Mouse (Mus musculus): Measurements from ENCODE around the gene Sap30bp. TPM values are rescaled to one million over a fixed set of nuclear protein-coding genes. Genes with fewer than 3 reads are reported as not detected.

The Sap30bp gene
- polyA plus RNA-seq (2015; fragmentation: Nextera tagmentation; extraction: Ambion mirVana) = 49.9 and 55.3 TPM in 2 replicates

- peak; percentile 99 for ATAC-seq (ENCODE audit: low FRiP score)
- Histone ChIP-seq H3K9ac (peak within 1 kb of the TSS; percentile 91), H3K4me3 (peak within 1 kb of the TSS; percentile 97), H3K27me3 (no peaks in the 10 kb centered on the region), H3K4me1 (replicated peaks) (peaks cover 35% of the 10 kb centered on the region), H3K27ac (peak within 1 kb of the TSS; percentile 49), H3K9me3 (no peaks in the 10 kb centered on the region), H3K36me3 (peaks cover 35% of the 10 kb centered on the region), H3K4me2 (peak within 1 kb of the TSS; percentile 93)
- WGBS = under 1% methylated on average over 28 of the region's 28 CpGs
Observed at GRCm38 (mm10) chr11:115933108-115933746, at the start of gene Sap30bp, which contains the start of gene Recql5. Sap30bp (plus strand) TSS chr11:115933282. Recql5 (minus strand) TSS chr11:115933477.

- Histone ChIP-seq H3K4me3 (no peak overlapping the region), H3K27me3 (peaks cover 31% of the 10 kb centered on the region), H3K9me3 (no peaks in the 10 kb centered on the region), H3K4me1 (replicated peaks) (no peaks in the 10 kb centered on the region), H3K9ac (no peak overlapping the region), H3K36me3 (no peaks in the 10 kb centered on the region), H3K27ac (no peak overlapping the region), H3K4me2 (no peak overlapping the region)
- WGBS = 93% methylated on average over 3 of the region's 3 CpGs
- no peak for ATAC-seq (ENCODE audit: low FRiP score)
Observed at GRCm38 (mm10) chr11:115884361-115884760, 48.7 kb upstream of the Sap30bp start.

- Histone ChIP-seq H3K4me1 (replicated peaks) (no peaks in the 10 kb centered on the region), H3K4me2 (no peak overlapping the region), H3K27ac (no peak overlapping the region), H3K36me3 (no peaks in the 10 kb centered on the region), H3K4me3 (no peak overlapping the region), H3K9ac (no peak overlapping the region), H3K9me3 (no peaks in the 10 kb centered on the region), H3K27me3 (peaks cover 29% of the 10 kb centered on the region)
- WGBS = 76% methylated on average over 11 of the region's 11 CpGs
- ATAC-seq (ENCODE audit: low FRiP score) = no peak
Observed at GRCm38 (mm10) chr11:115885281-115885680, 47.8 kb upstream of the Sap30bp start.

- WGBS = 86% methylated on average over 8 of the region's 11 CpGs
- no peak for ATAC-seq (ENCODE audit: low FRiP score)
- Histone ChIP-seq H3K4me3 (no peak overlapping the region), H3K36me3 (no peaks in the 10 kb centered on the region), H3K9me3 (no peaks in the 10 kb centered on the region), H3K27ac (no peak overlapping the region), H3K4me2 (no peak overlapping the region), H3K27me3 (peaks cover 29% of the 10 kb centered on the region), H3K4me1 (replicated peaks) (no peaks in the 10 kb centered on the region), H3K9ac (no peak overlapping the region)
Observed at GRCm38 (mm10) chr11:115886446-115886845, 46.6 kb upstream of the Sap30bp start.

- Histone ChIP-seq H3K4me3 (no peak overlapping the region), H3K9ac (0 out of 2 replicates have a peak overlapping the region, but pooled peaks have one; percentile 4), H3K27me3 (peaks cover 16% of the 10 kb centered on the region), H3K27ac (no peak overlapping the region), H3K36me3 (peaks cover 11% of the 10 kb centered on the region), H3K9me3 (no peaks in the 10 kb centered on the region), H3K4me1 (replicated peaks) (no peaks in the 10 kb centered on the region), H3K4me2 (no peak overlapping the region)
- ATAC-seq (ENCODE audit: low FRiP score) = no peak
- 87% methylated on average over 5 of the region's 5 CpGs for WGBS
Observed at GRCm38 (mm10) chr11:115888020-115888419, 45.1 kb upstream of the Sap30bp start.

- WGBS = 88% methylated on average over 6 of the region's 6 CpGs
Observed at GRCm38 (mm10) chr11:115889159-115889558, 43.9 kb upstream of the Sap30bp start.

GRCm38 (mm10) chr11:115892213-115892612 lies 40.9 kb upstream of the Sap30bp start:
- Histone ChIP-seq H3K4me3 (no peak overlapping the region), H3K27ac (no peak overlapping the region; the same call in 1 of the 2 replicates), H3K36me3 (peaks cover 53% of the 10 kb centered on the region), H3K4me2 (no peak overlapping the region), H3K9ac (no peak overlapping the region), H3K27me3 (no peaks in the 10 kb centered on the region), H3K9me3 (no peaks in the 10 kb centered on the region), H3K4me1 (replicated peaks) (no peaks in the 10 kb centered on the region)
- no peak for ATAC-seq (ENCODE audit: low FRiP score)
- 62% methylated on average over 6 of the region's 6 CpGs for WGBS

More at GRCm38 (mm10) chr11:115889159-115889558, 43.9 kb upstream of the Sap30bp start:
- H3K4me1 ChIP-seq (replicated peaks) = no peaks in the 10 kb centered on the region
- H3K9ac ChIP-seq = no peak overlapping the region
- H3K9me3 ChIP-seq = no peaks in the 10 kb centered on the region
- H3K36me3 ChIP-seq = peaks cover 23% of the 10 kb centered on the region
- H3K27ac ChIP-seq = no peak overlapping the region
- peaks cover 5% of the 10 kb centered on the region for H3K27me3 ChIP-seq
- no peak overlapping the region for H3K4me2 ChIP-seq
- ATAC-seq (ENCODE audit: low FRiP score) = no peak
- no peak overlapping the region for H3K4me3 ChIP-seq

GRCm38 (mm10) chr11:115893071-115893470 lies 40.0 kb upstream of the Sap30bp start:
- no peak overlapping the region for H3K4me3 ChIP-seq
- H3K36me3 ChIP-seq = peaks cover 59% of the 10 kb centered on the region
- no peaks in the 10 kb centered on the region for H3K27me3 ChIP-seq
- H3K9ac ChIP-seq = peak overlapping the region; percentile 5; the same call in 1 of the 2 replicates
- H3K27ac ChIP-seq = no peak overlapping the region
- no peaks in the 10 kb centered on the region for H3K9me3 ChIP-seq
- no peak overlapping the region for H3K4me2 ChIP-seq
- H3K4me1 ChIP-seq (replicated peaks) = no peaks in the 10 kb centered on the region
- 86% methylated on average over 9 of the region's 9 CpGs for WGBS
- no peak for ATAC-seq (ENCODE audit: low FRiP score)

- no peak overlapping the region for H3K4me3 ChIP-seq
- H3K9me3 ChIP-seq = no peaks in the 10 kb centered on the region
- no peaks in the 10 kb centered on the region for H3K27me3 ChIP-seq
- H3K36me3 ChIP-seq = peaks cover 59% of the 10 kb centered on the region
- peaks cover 8% of the 10 kb centered on the region for H3K4me1 ChIP-seq (replicated peaks)
- no peak overlapping the region for H3K4me2 ChIP-seq
- no peak overlapping the region for H3K27ac ChIP-seq
- WGBS = 77% methylated on average over 14 of the region's 14 CpGs
- no peak for ATAC-seq (ENCODE audit: low FRiP score)
- H3K9ac ChIP-seq = no peak overlapping the region
Observed at GRCm38 (mm10) chr11:115894755-115895520, 38.1 kb upstream of the Sap30bp start.

- no peak overlapping the region for H3K9ac ChIP-seq
- no peak overlapping the region for H3K4me2 ChIP-seq
- no peaks in the 10 kb centered on the region for H3K27me3 ChIP-seq
- H3K4me3 ChIP-seq = no peak overlapping the region
- 91% methylated on average over 7 of the region's 7 CpGs for WGBS
- no peak for ATAC-seq (ENCODE audit: low FRiP score)
- H3K9me3 ChIP-seq = no peaks in the 10 kb centered on the region
- no peak overlapping the region for H3K27ac ChIP-seq
- H3K36me3 ChIP-seq = peaks cover 44% of the 10 kb centered on the region
- H3K4me1 ChIP-seq (replicated peaks) = peaks cover 25% of the 10 kb centered on the region
Observed at GRCm38 (mm10) chr11:115898446-115898845, 34.6 kb upstream of the Sap30bp start.

- Histone ChIP-seq H3K4me2 (no peak overlapping the region), H3K9me3 (no peaks in the 10 kb centered on the region), H3K27me3 (no peaks in the 10 kb centered on the region), H3K4me1 (replicated peaks) (peaks cover 30% of the 10 kb centered on the region), H3K36me3 (peaks cover 39% of the 10 kb centered on the region), H3K9ac (no peak overlapping the region), H3K4me3 (no peak overlapping the region), H3K27ac (no peak overlapping the region)
- no peak for ATAC-seq (ENCODE audit: low FRiP score)
- WGBS = 7% methylated on average over 4 of the region's 4 CpGs
Observed at GRCm38 (mm10) chr11:115898886-115899285, 34.2 kb upstream of the Sap30bp start.

- H3K9ac ChIP-seq = peak within 1 kb of the TSS; percentile 53; the same call in 1 of the 2 replicates
- WGBS = 30% methylated on average over 16 of the region's 16 CpGs
- H3K4me3 ChIP-seq = no peak within 1 kb of the TSS
- H3K27ac ChIP-seq = peak within 1 kb of the TSS; percentile 26; the same call in 1 of the 2 replicates
- H3K9me3 ChIP-seq = no peaks in the 10 kb centered on the region
- peaks cover 31% of the 10 kb centered on the region for H3K4me1 ChIP-seq (replicated peaks)
- H3K36me3 ChIP-seq = peaks cover 32% of the 10 kb centered on the region
- 0 out of 2 replicates have a peak within 1 kb of the TSS, but pooled peaks have one; percentile 10 for H3K4me2 ChIP-seq
- ATAC-seq (ENCODE audit: low FRiP score) = no peak
- no peaks in the 10 kb centered on the region for H3K27me3 ChIP-seq
Observed at GRCm38 (mm10) chr11:115899486-115900266, 33.4 kb upstream of the Sap30bp start, which contains the start of gene Smim5. Smim5 (plus strand) TSS chr11:115899966.

Measured in hindbrain, embryonic 13.5 days (tissue).